Mouse (Mus musculus) erythroblast, embryonic 14.5 days (primary cell): ENCODE results near the gene Krt18.

ENCODE experiments used
- GATA1 ChIP-seq: IDR thresholded peaks from 2 replicates; pipeline ENCODE4 v1.6.1; 2012; ENCODE audit warnings: low read length, inconsistent platforms, mixed read lengths
- TAL1 ChIP-seq: IDR thresholded peaks from 3 replicates; pipeline ENCODE4 v1.6.1; 2012; ENCODE audit warnings: low read length, inconsistent platforms, mixed read lengths

- TF ChIP-seq GATA1 (no peak), TAL1 (no peak)
Observed at GRCm38 (mm10) chr15:102048006-102048405, 20.0 kb downstream of the Krt18 start.
